Mouse (Mus musculus) heart, embryonic 15.5 days (tissue): Measurements from ENCODE around the gene Atg2a. TPM values are rescaled to one million over a fixed set of nuclear protein-coding genes. Genes with fewer than 3 reads are reported as not detected.
A peak's percentile ranks its signal among the peaks of the same experiment; 100 is the strongest.

Source experiments
- ATAC-seq: fragments of 200-750 bp; cut with Nextera tagmentation; replicated peaks from 2 replicates; pipeline ENCODE4 v1.8.0; 2017; ENCODE audit warnings: low read depth, moderate TSS enrichment; ENCODE audit not compliant: insufficient number of reproducible peaks, insufficient read depth, low FRiP score
- H3K27ac ChIP-seq: fragments of 300-500 bp; sonication (generic); 2 replicates; pipeline ENCODE4 v1.5.1; 2015; ENCODE audit warnings: mild to moderate bottlenecking, inconsistent platforms
- H3K27me3 ChIP-seq: fragments of 300-500 bp; sonication (generic); 2 replicates; pipeline ENCODE4 v1.6.1; 2015; ENCODE audit warnings: inconsistent platforms
- H3K36me3 ChIP-seq: fragments of 300-500 bp; sonication (generic); 2 replicates; pipeline ENCODE4 v1.6.1; 2015; ENCODE audit warnings: mild to moderate bottlenecking, inconsistent platforms
- H3K4me1 ChIP-seq: fragments of 300-500 bp; sonication (generic); replicated peaks from 2 replicates; pipeline ENCODE4 v1.6.1; 2015; ENCODE audit warnings: inconsistent platforms
- H3K4me2 ChIP-seq: fragments of 300-500 bp; sonication (generic); 2 replicates; pipeline ENCODE4 v1.6.1; 2015; ENCODE audit warnings: inconsistent platforms, mild to moderate bottlenecking, moderate library complexity
- H3K4me3 ChIP-seq: fragments of 300-500 bp; sonication (generic); 2 replicates; pipeline ENCODE4 v1.5.1; 2015; ENCODE audit warnings: mild to moderate bottlenecking, inconsistent platforms
- H3K9ac ChIP-seq: fragments of 300-500 bp; sonication (generic); 2 replicates; pipeline ENCODE4 v1.6.1; 2015; ENCODE audit warnings: mild to moderate bottlenecking, inconsistent platforms
- H3K9me3 ChIP-seq: fragments of 300-500 bp; sonication (generic); replicated peaks from 2 replicates; pipeline ENCODE4 v1.6.1; 2016; ENCODE audit warnings: inconsistent platforms
- WGBS: fragments of 180-500 bp; shearing (Covaris S2); methylation state at CpG from one replicate; pipeline ENCODE4 v1.1.7; 2015; ENCODE audit warnings: mixed read lengths; 5-methylcytosine and 5-hydroxymethylcytosine counted together
- polyA plus RNA-seq: library from polyadenylated mRNA; unstranded; fragments of >200 nt; fragmentation: Nextera tagmentation; extraction: Ambion mirVana; gene quantifications from 2 replicates; pipeline ENCODE4 v1.2.1, GENCODE M21; 2015

Atg2a gene
- polyA plus RNA-seq, 1 experiment from 2014 or later: 6.7 TPM

DNA sequence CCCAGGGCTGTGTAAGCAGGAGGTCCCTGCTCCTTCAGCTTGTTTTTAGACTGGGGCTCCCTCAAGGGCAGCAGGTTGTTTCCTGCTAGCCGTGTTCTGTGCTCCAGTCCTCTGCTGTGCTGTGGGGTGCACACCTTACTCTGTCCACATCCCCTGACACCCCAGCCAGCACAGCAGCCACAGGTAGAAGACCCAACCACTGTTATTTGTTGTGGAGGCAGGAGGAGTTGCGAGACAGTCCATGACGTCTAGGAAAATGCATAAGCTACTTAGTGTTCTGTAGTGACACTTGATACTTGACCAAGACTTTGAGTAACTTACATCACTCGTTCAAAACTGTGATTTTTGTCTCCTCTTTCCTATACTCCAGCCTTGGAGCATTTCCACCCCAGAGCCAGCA is 57.5 kb downstream of the Atg2a start:
- ATAC-seq: no peak
- H3K9ac ChIP-seq: no peak overlapping the region
- no peaks in the 10 kb centered on the region for H3K9me3 ChIP-seq
- H3K27me3 ChIP-seq: no peaks in the 10 kb centered on the region
- H3K4me3 ChIP-seq: no peak overlapping the region
- H3K4me1 ChIP-seq: peaks cover 20% of the 10 kb centered on the region
- peaks cover 46% of the 10 kb centered on the region for H3K36me3 ChIP-seq
- H3K4me2 ChIP-seq: no peak overlapping the region
- peak overlapping the region; percentile 65 for H3K27ac ChIP-seq
- 67% methylated on average over 4 of the region's 4 CpGs for WGBS

DNA sequence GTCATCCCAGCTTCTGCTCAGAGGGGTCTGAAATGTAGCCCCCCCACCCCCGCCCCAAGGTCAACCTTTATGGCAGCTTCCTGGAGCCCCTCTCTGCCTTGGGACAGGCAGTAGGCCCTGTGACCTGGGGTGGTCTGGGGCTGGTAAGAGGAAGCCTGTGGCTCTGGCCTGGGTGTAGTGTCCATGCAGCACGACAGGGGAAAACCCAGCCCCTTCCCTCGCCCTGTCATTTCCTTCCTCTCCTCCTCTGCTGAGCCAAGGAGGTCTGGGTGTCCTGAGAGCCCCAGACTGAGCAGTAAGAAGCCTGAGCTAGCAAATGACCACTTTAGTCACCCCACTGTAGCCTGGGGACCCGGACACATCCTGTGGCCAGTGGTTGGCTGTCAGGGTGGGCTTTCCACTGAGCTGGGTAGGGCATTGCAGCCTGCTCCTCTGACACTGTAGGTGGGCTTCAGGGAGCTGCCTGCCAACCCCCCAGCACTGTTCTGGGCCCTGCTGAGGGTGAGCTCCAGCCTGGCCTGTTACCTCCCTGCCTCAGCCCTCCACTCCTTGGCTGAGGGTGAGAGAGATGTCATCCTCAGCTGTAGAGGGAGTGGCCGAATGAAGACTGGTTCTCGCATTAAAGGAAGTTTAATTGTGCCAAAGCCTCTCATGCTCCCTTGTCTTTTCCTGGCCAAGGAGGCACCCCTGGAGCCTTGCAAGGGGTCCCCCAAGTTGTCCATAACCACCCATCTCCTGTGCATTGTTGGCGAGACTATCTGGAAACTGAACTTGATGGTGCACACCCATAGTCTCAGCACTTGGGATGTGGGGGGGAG is 58.2 kb downstream of the Atg2a start:
- H3K4me1 ChIP-seq: peaks cover 25% of the 10 kb centered on the region
- H3K9ac ChIP-seq: no peak overlapping the region

DNA sequence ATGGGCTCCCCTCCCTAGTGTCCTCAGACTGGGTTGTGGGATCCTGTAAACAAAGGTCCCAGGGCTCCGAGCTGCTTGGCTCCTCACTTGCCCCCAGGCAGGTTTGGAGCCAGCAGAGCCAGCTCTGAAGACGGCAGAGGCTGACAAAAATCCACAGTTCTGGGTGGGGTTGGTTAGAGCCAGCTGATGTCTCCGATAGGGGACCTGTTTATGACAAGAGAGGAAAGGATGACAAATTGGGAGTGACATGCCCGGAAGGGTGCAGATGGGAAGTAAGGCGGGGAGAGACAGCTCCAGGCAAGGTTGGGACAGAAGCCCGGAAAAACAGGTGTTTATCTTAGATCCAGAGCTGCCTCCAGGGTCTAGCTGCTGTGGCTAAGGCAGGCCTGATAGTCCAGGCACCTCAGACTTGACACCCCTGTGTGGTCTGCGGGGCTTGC is 59.0 kb downstream of the Atg2a start:
- H3K4me3 ChIP-seq: no peak overlapping the region

More for the DNA sequence above, 58.2 kb downstream of the Atg2a start:
- no peak overlapping the region for H3K4me2 ChIP-seq
- peak overlapping the region; percentile 65 for H3K27ac ChIP-seq
- H3K4me3 ChIP-seq: no peak overlapping the region
- no peak for ATAC-seq
- 68% methylated on average over 7 of the region's 7 CpGs for WGBS
- no peaks in the 10 kb centered on the region for H3K9me3 ChIP-seq
- no peaks in the 10 kb centered on the region for H3K27me3 ChIP-seq
- H3K36me3 ChIP-seq: peaks cover 41% of the 10 kb centered on the region

DNA sequence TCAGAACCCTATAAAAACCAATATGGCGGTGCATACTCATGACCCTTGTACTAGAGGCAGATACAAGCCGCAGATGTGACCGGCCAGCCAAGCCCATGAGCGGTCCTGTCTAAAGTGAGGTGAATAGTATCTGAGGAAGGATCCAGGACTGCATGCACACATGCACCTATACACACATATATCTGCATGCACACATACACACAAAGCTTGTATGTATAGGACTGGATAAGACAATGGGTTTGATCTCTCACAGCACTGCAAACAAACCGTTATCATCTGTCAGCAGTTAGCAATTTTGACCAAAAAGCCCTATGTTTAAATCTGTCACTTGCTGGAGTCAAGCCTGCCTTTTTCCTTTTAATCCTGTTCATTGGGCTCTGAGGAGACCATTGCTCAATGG is 60.6 kb downstream of the Atg2a start:
- peaks cover 19% of the 10 kb centered on the region for H3K36me3 ChIP-seq
- no peak overlapping the region for H3K9ac ChIP-seq
- H3K27ac ChIP-seq: peak overlapping the region; percentile 33; the same call in 1 of the 2 replicates
- no peak for ATAC-seq
- H3K4me1 ChIP-seq: peaks cover 37% of the 10 kb centered on the region
- no peak overlapping the region for H3K4me3 ChIP-seq
- no peaks in the 10 kb centered on the region for H3K9me3 ChIP-seq
- H3K27me3 ChIP-seq: no peaks in the 10 kb centered on the region
- 88% methylated on average over 5 of the region's 5 CpGs for WGBS
- H3K4me2 ChIP-seq: no peak overlapping the region

More for the DNA sequence above, 59.0 kb downstream of the Atg2a start:
- Histone ChIP-seq H3K9ac (no peak overlapping the region), H3K4me2 (no peak overlapping the region), H3K9me3 (no peaks in the 10 kb centered on the region), H3K27me3 (no peaks in the 10 kb centered on the region), H3K36me3 (peaks cover 35% of the 10 kb centered on the region), H3K4me1 (peaks cover 26% of the 10 kb centered on the region), H3K27ac (peak overlapping the region; percentile 18)
- ATAC-seq: no peak
- 52% methylated on average over 7 of the region's 7 CpGs for WGBS

DNA sequence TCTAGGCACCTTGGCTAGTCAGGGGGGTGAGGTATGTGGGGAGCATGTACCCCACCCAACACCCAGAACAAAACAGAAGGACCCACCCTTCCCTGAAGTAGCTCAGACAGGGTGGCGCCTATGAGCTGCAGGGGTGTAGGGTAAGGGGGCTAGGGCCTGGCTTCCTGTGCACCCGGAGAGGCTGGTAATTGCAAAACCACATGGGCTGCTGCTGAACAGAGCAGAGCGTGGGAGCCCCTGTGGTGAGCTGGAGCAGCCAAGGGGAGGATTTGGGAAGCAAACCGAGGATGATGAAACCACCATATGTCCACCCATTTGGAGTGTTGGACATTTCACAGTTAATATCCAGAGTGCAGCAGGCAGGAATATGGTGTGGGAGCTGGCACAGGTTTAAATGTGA is 61.1 kb downstream of the Atg2a start:
- H3K27ac ChIP-seq: peak overlapping the region; percentile 33; the same call in 1 of the 2 replicates
- H3K4me2 ChIP-seq: no peak overlapping the region
- H3K9me3 ChIP-seq: no peaks in the 10 kb centered on the region
- peaks cover 39% of the 10 kb centered on the region for H3K4me1 ChIP-seq
- H3K27me3 ChIP-seq: no peaks in the 10 kb centered on the region
- ATAC-seq: no peak
- H3K9ac ChIP-seq: no peak overlapping the region
- peaks cover 15% of the 10 kb centered on the region for H3K36me3 ChIP-seq
- H3K4me3 ChIP-seq: no peak overlapping the region
- WGBS: 30% methylated on average over 4 of the region's 4 CpGs

DNA sequence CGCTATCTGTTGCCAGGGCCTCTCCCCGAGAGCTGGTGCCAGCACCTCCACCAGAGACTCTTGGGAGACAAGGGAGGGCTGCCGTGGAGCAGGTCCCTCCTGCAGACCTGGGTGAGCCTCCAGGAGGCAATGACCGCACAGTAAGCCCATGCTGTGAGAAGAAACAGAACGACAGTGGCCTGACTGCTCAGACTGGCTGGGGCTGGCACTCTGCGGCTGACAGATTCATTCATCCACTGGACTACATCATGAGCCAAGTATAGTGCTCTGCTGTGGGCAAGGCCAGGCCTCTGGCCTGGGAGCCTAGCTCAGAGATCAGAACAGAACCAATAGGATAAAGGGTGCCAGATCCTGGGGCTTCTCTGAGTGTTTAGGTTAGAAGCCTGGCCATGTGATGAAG is 62.4 kb downstream of the Atg2a start:
- no peak overlapping the region for H3K4me2 ChIP-seq
- peak overlapping the region; percentile 7; the same call in 1 of the 2 replicates for H3K27ac ChIP-seq
- 61% methylated on average over 6 of the region's 6 CpGs for WGBS
- no peaks in the 10 kb centered on the region for H3K9me3 ChIP-seq
- no peak for ATAC-seq
- peaks cover 45% of the 10 kb centered on the region for H3K4me1 ChIP-seq
- peaks cover 2% of the 10 kb centered on the region; the same call in 1 of the 2 replicates for H3K36me3 ChIP-seq
- no peak overlapping the region for H3K4me3 ChIP-seq
- no peaks in the 10 kb centered on the region for H3K27me3 ChIP-seq
- no peak overlapping the region for H3K9ac ChIP-seq

DNA sequence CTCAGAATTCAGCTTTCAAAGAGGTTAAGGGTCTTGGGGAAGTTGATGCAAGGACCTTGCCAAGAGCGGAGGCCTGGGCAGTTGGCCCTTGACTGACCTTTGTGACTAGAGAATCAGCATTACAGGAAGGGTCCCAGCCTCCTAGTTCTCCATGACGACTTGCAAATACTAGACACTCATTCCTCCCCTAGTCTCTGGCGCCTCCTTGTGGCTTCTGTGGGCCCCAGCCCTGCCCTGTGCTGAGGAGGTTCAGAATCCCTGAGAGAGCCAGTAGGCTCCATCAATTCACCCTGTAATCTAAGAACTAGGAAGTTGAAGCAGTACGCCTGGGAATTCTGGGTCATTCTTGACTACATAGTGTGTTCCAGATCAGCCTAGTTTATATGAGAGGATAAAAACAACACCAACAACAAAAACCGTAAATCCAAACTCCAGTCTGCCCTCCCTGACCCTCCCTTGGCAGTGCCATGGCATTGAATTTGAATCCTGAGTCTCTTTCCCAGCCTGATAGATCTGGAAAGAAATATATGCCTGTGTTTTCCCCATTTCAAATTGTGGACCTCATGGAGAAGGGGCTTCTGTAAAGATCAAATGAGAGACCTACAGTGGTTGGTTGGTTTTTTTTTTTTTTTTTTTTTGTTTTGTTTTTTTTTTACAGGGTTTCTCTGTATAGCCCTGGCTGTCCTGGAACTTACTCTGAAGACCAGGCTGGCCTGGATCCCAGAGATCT is 63.5 kb downstream of the Atg2a start:
- Histone ChIP-seq H3K36me3 (no peaks in the 10 kb centered on the region), H3K9ac (no peak overlapping the region), H3K27me3 (no peaks in the 10 kb centered on the region), H3K27ac (0 out of 2 replicates have a peak overlapping the region, but pooled peaks have one; percentile 83), H3K4me3 (no peak overlapping the region), H3K4me1 (peaks cover 38% of the 10 kb centered on the region), H3K4me2 (no peak overlapping the region), H3K9me3 (no peaks in the 10 kb centered on the region)
- 21% methylated on average over 5 of the region's 5 CpGs for WGBS
- peak; percentile 66 for ATAC-seq

DNA sequence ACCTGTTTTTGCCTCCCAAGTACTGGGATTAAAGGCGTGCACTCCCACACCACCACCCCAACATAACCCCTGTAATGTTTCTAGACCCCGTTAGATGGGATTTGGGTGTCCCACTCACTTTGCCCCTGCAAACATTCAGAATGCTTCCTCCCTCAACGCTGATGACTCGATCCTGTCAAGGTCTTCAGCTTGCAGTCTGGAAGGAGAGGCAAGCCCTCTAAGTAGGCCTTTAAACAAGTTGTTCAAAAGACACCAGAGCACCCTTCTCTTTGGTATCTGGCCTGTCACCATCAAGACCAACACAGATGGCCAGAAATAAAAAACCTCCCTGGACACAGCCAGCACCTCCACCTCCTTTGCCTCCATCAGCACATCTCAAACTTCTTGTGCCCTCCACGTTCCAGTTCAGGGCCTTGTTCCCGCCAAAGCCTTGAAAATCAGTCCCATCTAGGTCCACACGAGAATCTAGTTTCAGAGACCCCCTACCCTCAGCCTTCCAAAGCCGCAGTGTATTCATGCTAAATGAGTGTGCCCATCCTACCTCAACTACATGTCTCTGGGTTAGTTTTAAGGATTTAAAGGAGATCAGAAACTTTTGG is 64.1 kb downstream of the Atg2a start:
- Histone ChIP-seq H3K9ac (peak overlapping the region; percentile 73), H3K9me3 (no peaks in the 10 kb centered on the region), H3K4me2 (peak overlapping the region; percentile 78), H3K36me3 (no peaks in the 10 kb centered on the region), H3K27ac (peak overlapping the region; percentile 83), H3K27me3 (no peaks in the 10 kb centered on the region), H3K4me1 (peaks cover 31% of the 10 kb centered on the region), H3K4me3 (peak overlapping the region; percentile 68)
- WGBS: 59% methylated on average over 8 of the region's 8 CpGs
- no peak for ATAC-seq

DNA sequence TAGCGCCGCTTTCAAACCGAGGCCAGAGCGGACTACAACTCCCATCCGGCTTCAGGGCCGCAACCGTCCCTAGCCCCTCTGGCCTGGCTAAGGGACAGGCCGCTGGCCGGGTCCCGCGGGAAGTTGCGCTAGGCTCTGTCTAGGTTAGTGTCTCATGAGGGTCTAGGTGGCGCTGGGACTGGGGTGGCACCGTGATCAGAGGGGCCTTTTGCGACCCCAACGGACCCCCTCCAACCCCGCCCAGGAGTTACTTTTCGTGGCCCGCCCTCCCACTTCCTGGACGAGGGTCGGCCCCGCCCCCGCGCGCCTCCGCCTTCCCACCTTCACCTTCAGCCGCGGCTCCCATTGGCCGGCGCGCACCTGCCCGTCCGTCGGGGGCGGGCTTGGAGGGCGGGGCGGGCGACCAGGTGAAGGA is 64.7 kb downstream of the Atg2a start, which contains the start of gene Cdc42bpg:
Gene Cdc42bpg (plus strand): TSS at position 320 of the 415 bp plus-strand sequence.
- Histone ChIP-seq H3K27me3 (no peaks in the 10 kb centered on the region), H3K4me1 (peaks cover 31% of the 10 kb centered on the region), H3K9me3 (no peaks in the 10 kb centered on the region), H3K27ac (peak within 1 kb of the TSS; percentile 83), H3K4me2 (peak within 1 kb of the TSS; percentile 78), H3K36me3 (peaks cover 3% of the 10 kb centered on the region; the same call in 1 of the 2 replicates), H3K9ac (peak within 1 kb of the TSS; percentile 73), H3K4me3 (peak within 1 kb of the TSS; percentile 68)
- WGBS: under 1% methylated on average over 36 of the region's 38 CpGs
- ATAC-seq: peak; percentile 83

DNA sequence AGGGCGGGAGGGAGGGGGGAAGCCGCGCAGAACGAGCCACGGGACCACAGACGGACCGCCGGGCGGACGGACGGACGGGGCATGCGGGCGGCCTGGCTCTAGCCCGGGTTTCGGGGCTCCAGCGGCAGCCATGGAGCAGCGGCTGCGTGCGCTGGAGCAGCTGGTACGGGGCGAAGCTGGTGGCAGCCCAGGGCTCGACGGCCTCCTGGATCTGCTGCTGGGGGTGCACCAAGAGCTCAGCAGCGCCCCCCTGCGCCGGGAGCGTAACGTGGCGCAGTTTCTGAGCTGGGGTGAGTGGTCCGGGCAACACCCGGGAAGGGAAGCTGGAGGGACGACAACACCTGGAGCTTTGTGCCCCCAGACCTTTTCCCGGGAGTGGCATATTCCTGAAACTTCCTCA is 65.1 kb downstream of the Atg2a start:
- H3K4me3 ChIP-seq: peak overlapping the region; percentile 68
- H3K36me3 ChIP-seq: peaks cover 3% of the 10 kb centered on the region; the same call in 1 of the 2 replicates
- under 1% methylated on average over 25 of the region's 34 CpGs for WGBS
- H3K27ac ChIP-seq: peak overlapping the region; percentile 83
- no peaks in the 10 kb centered on the region for H3K9me3 ChIP-seq
- H3K4me1 ChIP-seq: peaks cover 31% of the 10 kb centered on the region
- ATAC-seq: peak; percentile 36
- peak overlapping the region; percentile 78 for H3K4me2 ChIP-seq
- peak overlapping the region; percentile 73 for H3K9ac ChIP-seq
- no peaks in the 10 kb centered on the region for H3K27me3 ChIP-seq
